Mouse (Mus musculus): ENCODE measurements around the gene Spa17. TPM values are rescaled to one million over a fixed set of nuclear protein-coding genes. Genes with fewer than 3 reads are reported as not detected.
A peak's percentile ranks its signal among the peaks of the same experiment; 100 is the strongest.

Spa17 gene
- polyA plus RNA-seq, 1 experiment from 2014 or later, result 2.8 TPM

DNA sequence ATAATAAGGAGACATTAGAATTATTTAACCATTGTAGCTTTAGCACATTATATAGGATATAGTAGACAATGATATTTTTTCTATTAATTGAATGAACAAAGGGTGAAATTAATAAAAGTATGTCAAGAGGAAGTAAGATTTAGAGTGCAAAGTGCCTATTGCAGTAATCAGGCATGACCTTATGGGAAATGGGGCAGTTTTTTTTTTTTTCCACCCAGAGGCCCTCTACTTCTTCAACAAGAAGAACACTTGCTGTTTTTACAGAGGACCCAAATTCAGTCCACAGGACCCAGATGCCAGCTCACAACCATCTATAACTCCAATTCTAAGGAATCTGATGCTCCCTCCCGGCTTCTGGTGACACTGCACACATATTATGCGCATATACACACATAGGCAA lies 52.9 kb downstream of the Spa17 start:
- H3K4me3 ChIP-seq (replicated peaks), result no peak overlapping the region

DNA sequence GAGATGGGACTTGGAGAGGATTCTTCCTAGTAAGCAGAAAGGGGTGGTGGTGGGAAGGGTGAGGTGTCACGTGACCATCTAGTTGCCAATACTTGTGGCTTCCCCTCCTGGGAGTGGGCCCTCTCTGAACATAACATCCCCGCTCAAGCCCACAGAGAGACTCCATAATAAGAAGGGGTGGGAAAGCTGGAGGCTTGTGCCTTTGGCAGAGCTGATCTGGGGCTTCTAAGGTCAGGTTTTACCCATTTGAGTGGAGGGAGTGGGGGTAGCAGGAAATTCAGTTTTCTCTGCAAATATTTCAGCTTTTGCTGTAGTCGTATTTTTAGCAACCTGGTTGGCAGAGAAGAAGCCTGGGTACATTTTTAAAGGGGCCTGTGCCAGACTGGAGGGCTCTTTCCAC lies 57.2 kb downstream of the Spa17 start:
- H3K4me3 ChIP-seq (replicated peaks), result no peak overlapping the region
- H3K9me3 ChIP-seq (replicated peaks), result no peaks in the 10 kb centered on the region
- WGBS (ENCODE audit: insufficient replicate concordance), result 44% methylated on average over 3 of the region's 3 CpGs
- H3K27ac ChIP-seq, result no peak overlapping the region
- no peak for ATAC-seq (ENCODE audit: low read depth)
- DNase-seq, result no peak
- H3K4me2 ChIP-seq, result no peak overlapping the region
- peaks cover 18% of the 10 kb centered on the region for H3K27me3 ChIP-seq
- no peaks in the 10 kb centered on the region for H3K36me3 ChIP-seq
- peaks cover 42% of the 10 kb centered on the region for H3K4me1 ChIP-seq (replicated peaks)
- H3K9ac ChIP-seq, result no peak overlapping the region

More for the DNA sequence above, 52.9 kb downstream of the Spa17 start:
- no peak overlapping the region for H3K9ac ChIP-seq
- H3K36me3 ChIP-seq, result no peaks in the 10 kb centered on the region
- peaks cover 17% of the 10 kb centered on the region for H3K4me1 ChIP-seq (replicated peaks)
- no peaks in the 10 kb centered on the region for H3K9me3 ChIP-seq (replicated peaks)
- H3K27ac ChIP-seq, result no peak overlapping the region
- ATAC-seq (ENCODE audit: low read depth) (no peak), DNase-seq (no peak)
- 80% methylated on average over 2 of the region's 2 CpGs for WGBS (ENCODE audit: insufficient replicate concordance)
- no peak overlapping the region for H3K4me2 ChIP-seq
- no peaks in the 10 kb centered on the region for H3K27me3 ChIP-seq

DNA sequence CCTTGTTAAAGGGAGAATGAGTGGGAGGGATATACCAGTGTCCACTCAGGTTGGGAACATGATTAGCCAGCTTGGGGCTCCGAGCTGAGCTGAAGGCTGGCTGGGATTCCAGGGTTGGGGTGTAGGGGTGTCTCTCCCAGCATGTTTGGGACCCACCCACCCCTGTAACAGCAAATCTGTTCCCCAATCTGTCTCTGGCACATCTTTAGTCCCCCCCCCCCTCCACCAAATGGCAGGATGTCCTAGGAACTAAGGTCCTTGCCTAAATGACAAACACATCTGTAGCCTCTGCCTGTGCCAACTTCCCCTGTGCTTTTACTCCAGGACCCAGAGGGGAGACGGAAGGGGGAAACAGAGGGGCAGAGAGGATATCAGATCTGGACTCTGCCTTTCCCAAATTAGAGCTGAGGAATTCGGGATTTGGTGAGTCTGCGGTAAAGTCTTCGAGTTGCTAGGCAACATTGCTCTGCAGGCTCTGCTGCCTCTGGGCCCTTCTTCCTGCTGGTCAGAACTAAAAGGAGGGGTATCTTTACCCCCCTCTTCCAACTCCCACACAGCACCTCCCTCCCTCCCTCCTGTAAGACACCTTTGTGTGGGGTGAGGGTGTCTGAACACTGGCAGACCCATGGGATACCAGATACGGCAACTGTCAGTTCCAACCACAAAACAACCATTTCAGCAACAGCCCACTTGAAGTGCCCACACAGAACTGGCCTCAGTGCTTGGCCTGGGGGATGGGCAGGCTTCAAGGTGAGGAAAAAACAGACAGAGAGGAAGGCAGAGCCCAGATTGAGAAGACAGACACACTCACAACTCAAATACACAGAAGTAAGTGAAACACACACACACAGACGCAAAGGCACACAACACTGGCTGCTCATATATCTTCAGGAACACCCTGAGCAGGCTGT lies 58.4 kb downstream of the Spa17 start, which contains the start of gene Siae:
Gene Siae (plus strand): TSS at position 861 of the 911 bp plus-strand sequence.
- Histone ChIP-seq H3K4me3 (replicated peaks) (no peak within 1 kb of the TSS), H3K36me3 (no peaks in the 10 kb centered on the region), H3K4me1 (replicated peaks) (peaks cover 44% of the 10 kb centered on the region), H3K9ac (no peak within 1 kb of the TSS), H3K27ac (peak within 1 kb of the TSS; percentile 59), H3K4me2 (no peak within 1 kb of the TSS), H3K27me3 (peaks cover 29% of the 10 kb centered on the region), H3K9me3 (replicated peaks) (no peaks in the 10 kb centered on the region)
- ATAC-seq (ENCODE audit: low read depth) (no peak), DNase-seq (no peak)
- WGBS (ENCODE audit: insufficient replicate concordance), result 28% methylated on average over 7 of the region's 7 CpGs

- H3K27ac ChIP-seq, result peak overlapping the region; percentile 59; the same call in 1 of the 2 replicates
- no peaks in the 10 kb centered on the region for H3K36me3 ChIP-seq
- peaks cover 44% of the 10 kb centered on the region for H3K4me1 ChIP-seq (replicated peaks)
- peaks cover 30% of the 10 kb centered on the region for H3K27me3 ChIP-seq
- DNase-seq, result peak; percentile 29
- H3K9ac ChIP-seq, result no peak overlapping the region
- WGBS (ENCODE audit: insufficient replicate concordance), result 15% methylated on average over 1 of the region's 1 CpGs
- H3K4me2 ChIP-seq, result no peak overlapping the region
- ATAC-seq (ENCODE audit: low read depth), result peak; percentile 69
- no peak overlapping the region for H3K4me3 ChIP-seq (replicated peaks)
- no peaks in the 10 kb centered on the region for H3K9me3 ChIP-seq (replicated peaks)
These were observed 59.2 kb downstream of the Spa17 start for GRCm38 (mm10) chr9:37554279-37554678.

Other genes with a start within 250 kb of the Spa17 start
- 0.06 TPM in 1 of 2 replicates, not detected in the other for gene Hepacam, start 246.4 kb downstream of the Spa17 start, polyA plus RNA-seq (2015; fragmentation: Nextera tagmentation; extraction: Ambion mirVana)
- gene Robo4, start 211.8 kb downstream of the Spa17 start, polyA plus RNA-seq (2015; fragmentation: Nextera tagmentation; extraction: Ambion mirVana), result 2.0 and 2.5 TPM in 2 replicates
- gene Robo3, start 180.5 kb downstream of the Spa17 start, polyA plus RNA-seq (2015; fragmentation: Nextera tagmentation; extraction: Ambion mirVana), result 0.12 and 0.13 TPM in 2 replicates
- 5.4 and 6.6 TPM in 2 replicates for gene Msantd2, start 124.4 kb downstream of the Spa17 start, polyA plus RNA-seq (2015; fragmentation: Nextera tagmentation; extraction: Ambion mirVana)
- gene Esam, start 85.6 kb downstream of the Spa17 start, polyA plus RNA-seq (2015; fragmentation: Nextera tagmentation; extraction: Ambion mirVana), result 15.6 and 17.2 TPM in 2 replicates
- 0.15 and 0.60 TPM in 2 replicates for gene Vsig2, start 74.5 kb downstream of the Spa17 start, polyA plus RNA-seq (2015; fragmentation: Nextera tagmentation; extraction: Ambion mirVana)
- 8.8 and 10.4 TPM in 2 replicates for gene Nrgn, start 60.8 kb downstream of the Spa17 start, polyA plus RNA-seq (2015; fragmentation: Nextera tagmentation; extraction: Ambion mirVana)
- 4.3 and 5.5 TPM in 2 replicates for gene Siae, start 58.0 kb downstream of the Spa17 start, polyA plus RNA-seq (2015; fragmentation: Nextera tagmentation; extraction: Ambion mirVana)
- gene Tbrg1, start 43.6 kb upstream of the Spa17 start, polyA plus RNA-seq (2015; fragmentation: Nextera tagmentation; extraction: Ambion mirVana), result 65.9 and 72.0 TPM in 2 replicates
- not detected in 2 replicates for gene Panx3, start 55.5 kb upstream of the Spa17 start, polyA plus RNA-seq (2015; fragmentation: Nextera tagmentation; extraction: Ambion mirVana)
- gene Olfr160, start 102.5 kb upstream of the Spa17 start, polyA plus RNA-seq (2015; fragmentation: Nextera tagmentation; extraction: Ambion mirVana), result not detected in 2 replicates
- not detected in 2 replicates for gene Olfr874, start 131.4 kb upstream of the Spa17 start, polyA plus RNA-seq (2015; fragmentation: Nextera tagmentation; extraction: Ambion mirVana)
- not detected in 2 replicates for gene Olfr875, start 158.1 kb upstream of the Spa17 start, polyA plus RNA-seq (2015; fragmentation: Nextera tagmentation; extraction: Ambion mirVana)
- not detected in 2 replicates for gene Olfr876, start 189.3 kb upstream of the Spa17 start, polyA plus RNA-seq (2015; fragmentation: Nextera tagmentation; extraction: Ambion mirVana)
- gene Olfr877, start 240.5 kb upstream of the Spa17 start, polyA plus RNA-seq (2015; fragmentation: Nextera tagmentation; extraction: Ambion mirVana), result not detected in 2 replicates